Mouse (Mus musculus) ES-Bruce4 (cell line): ENCODE measurements around the gene Sar1b. TPM values are rescaled to one million over a fixed set of nuclear protein-coding genes. Genes with fewer than 3 reads are reported as not detected.

Experiments
- H3K27ac ChIP-seq: 2 replicates; pipeline ENCODE4 v1.5.1; 2012; ENCODE audit warnings: low read length, inconsistent platforms; ENCODE audit not compliant: insufficient read depth
- H3K27me3 ChIP-seq: 2 replicates; pipeline ENCODE4 v1.6.1; 2012; ENCODE audit warnings: mild to moderate bottlenecking, low read length, inconsistent platforms; ENCODE audit not compliant: control insufficient read depth, poor library complexity, insufficient read depth, severe bottlenecking
- H3K36me3 ChIP-seq: 2 replicates; pipeline ENCODE4 v1.6.1; 2012; ENCODE audit warnings: inconsistent platforms, mild to moderate bottlenecking, low read length, moderate library complexity; ENCODE audit not compliant: control insufficient read depth, poor library complexity, insufficient read depth, severe bottlenecking
- H3K4me1 ChIP-seq: one replicate; pipeline ENCODE4 v1.8.1; 2011; ENCODE audit warnings: low read length; ENCODE audit not compliant: control insufficient read depth, insufficient read depth
- H3K4me3 ChIP-seq: 2 replicates; pipeline ENCODE4 v1.5.1; 2011; ENCODE audit warnings: low read depth, mild to moderate bottlenecking, low read length
- H3K9ac ChIP-seq: 2 replicates; pipeline ENCODE4 v1.6.1; 2012; ENCODE audit warnings: low read depth, mild to moderate bottlenecking, inconsistent platforms; ENCODE audit not compliant: poor library complexity, severe bottlenecking
- H3K9me3 ChIP-seq: replicated peaks from 2 replicates; pipeline ENCODE4 v1.6.1; 2012; ENCODE audit warnings: mild to moderate bottlenecking, low read length, inconsistent platforms; ENCODE audit not compliant: control insufficient read depth, poor library complexity, insufficient read depth, severe bottlenecking
- CTCF ChIP-seq: IDR thresholded peaks from one replicate; pipeline ENCODE4 v1.8.1; 2011; ENCODE audit warnings: low read depth, low read length
- EP300 ChIP-seq: IDR thresholded peaks from 2 replicates; pipeline ENCODE4 v1.6.1; 2011; ENCODE audit warnings: low read depth, low read length; ENCODE audit not compliant: insufficient read depth
- POLR2A ChIP-seq: IDR thresholded peaks from one replicate; pipeline ENCODE4 v1.8.1; 2011; ENCODE audit warnings: low read length; ENCODE audit not compliant: insufficient read depth
- polyA plus RNA-seq: library from polyadenylated mRNA; stranded (reverse); fragments of >200 nt; gene quantifications from 2 replicates; pipeline ENCODE4 v1.2.4, GENCODE M21; 2011; ENCODE audit warnings: low read depth; ENCODE audit not compliant: missing spikeins, insufficient read depth, insufficient read length

Gene Sar1b
- polyA plus RNA-seq, 1 experiment: 39.5 TPM

- Histone ChIP-seq H3K9me3 (no peaks in the 10 kb centered on the region), H3K4me3 (no peak overlapping the region), H3K27me3 (no peaks in the 10 kb centered on the region), H3K4me1 (no peaks in the 10 kb centered on the region), H3K9ac (no peak overlapping the region), H3K27ac (no peak overlapping the region), H3K36me3 (no peaks in the 10 kb centered on the region)
- no peak for TF ChIP-seq CTCF
- no peak for TF ChIP-seq EP300
- TF ChIP-seq POLR2A: no peak
Measured at GRCm38 (mm10) chr11:51837164-51838153, 74.0 kb downstream of the Sar1b start.

- TF ChIP-seq CTCF: no peak
- TF ChIP-seq POLR2A: no peak
- no peak for TF ChIP-seq EP300
Measured at GRCm38 (mm10) chr11:51839106-51839505, 75.6 kb downstream of the Sar1b start.

GRCm38 (mm10) chr11:51839973-51840372 lies 76.5 kb downstream of the Sar1b start:
- no peak overlapping the region for H3K27ac ChIP-seq
- no peak overlapping the region for H3K4me3 ChIP-seq
- peaks cover under 1% of the 10 kb centered on the region for H3K4me1 ChIP-seq
- no peaks in the 10 kb centered on the region for H3K36me3 ChIP-seq
- no peak overlapping the region for H3K9ac ChIP-seq
- no peaks in the 10 kb centered on the region for H3K9me3 ChIP-seq
- no peaks in the 10 kb centered on the region for H3K27me3 ChIP-seq
- TF ChIP-seq EP300: no peak
- no peak for TF ChIP-seq CTCF
- TF ChIP-seq POLR2A: no peak

More at GRCm38 (mm10) chr11:51839106-51839505, 75.6 kb downstream of the Sar1b start:
- Histone ChIP-seq H3K4me1 (no peaks in the 10 kb centered on the region), H3K9ac (no peak overlapping the region), H3K27me3 (no peaks in the 10 kb centered on the region), H3K9me3 (no peaks in the 10 kb centered on the region), H3K27ac (no peak overlapping the region), H3K4me3 (no peak overlapping the region), H3K36me3 (no peaks in the 10 kb centered on the region)

GRCm38 (mm10) chr11:51840657-51841056 lies 77.2 kb downstream of the Sar1b start:
- Histone ChIP-seq H3K4me1 (peaks cover 2% of the 10 kb centered on the region), H3K27me3 (no peaks in the 10 kb centered on the region), H3K36me3 (no peaks in the 10 kb centered on the region), H3K4me3 (no peak overlapping the region), H3K9ac (no peak overlapping the region), H3K9me3 (no peaks in the 10 kb centered on the region), H3K27ac (no peak overlapping the region)
- no peak for TF ChIP-seq POLR2A
- no peak for TF ChIP-seq EP300
- TF ChIP-seq CTCF: no peak

GRCm38 (mm10) chr11:51841149-51841548 lies 77.7 kb downstream of the Sar1b start:
- TF ChIP-seq CTCF (no peak), EP300 (no peak), POLR2A (no peak)
- no peak overlapping the region for H3K4me3 ChIP-seq
- H3K9me3 ChIP-seq: no peaks in the 10 kb centered on the region
- H3K36me3 ChIP-seq: no peaks in the 10 kb centered on the region
- no peak overlapping the region for H3K9ac ChIP-seq
- H3K4me1 ChIP-seq: peaks cover 2% of the 10 kb centered on the region
- no peak overlapping the region for H3K27ac ChIP-seq
- H3K27me3 ChIP-seq: no peaks in the 10 kb centered on the region

Other genes starting within 250 kb of the Sar1b start
- gene Phykpl, start 178.9 kb upstream of the Sar1b start, polyA plus RNA-seq: 8.1 and 10.5 TPM in 2 replicates
- gene Hnrnpab, start 156.8 kb upstream of the Sar1b start, polyA plus RNA-seq: 609 and 639 TPM in 2 replicates
- gene Nhp2, start 144.0 kb upstream of the Sar1b start, polyA plus RNA-seq: 202 and 205 TPM in 2 replicates
- 17.9 and 20.2 TPM in 2 replicates for gene Rmnd5b, start 127.8 kb upstream of the Sar1b start, polyA plus RNA-seq
- 18.5 and 19.9 TPM in 2 replicates for gene N4bp3, start 112.8 kb upstream of the Sar1b start, polyA plus RNA-seq
- 10.1 and 10.6 TPM in 2 replicates for gene D930048N14Rik, start 112.7 kb upstream of the Sar1b start, polyA plus RNA-seq
- gene 0610009B22Rik, start 74.8 kb upstream of the Sar1b start, polyA plus RNA-seq: 37.9 and 45.7 TPM in 2 replicates
- gene Sec24a, start 53 bp upstream of the Sar1b start, polyA plus RNA-seq: 50.2 and 50.5 TPM in 2 replicates
- gene Jade2, start 94.0 kb downstream of the Sar1b start, polyA plus RNA-seq: 9.6 and 10.1 TPM in 2 replicates
- 69.8 and 77.1 TPM in 2 replicates for gene Cdkn2aipnl, start 204.0 kb downstream of the Sar1b start, polyA plus RNA-seq
- 194 and 197 TPM in 2 replicates for gene Ube2b, start 237.1 kb downstream of the Sar1b start, polyA plus RNA-seq
- 9.6 and 12.9 TPM in 2 replicates for gene Cdkl3, start 240.5 kb downstream of the Sar1b start, polyA plus RNA-seq